8 mouse cellular contexts compared by ENCODE assay signal in the genomic region with DNA sequence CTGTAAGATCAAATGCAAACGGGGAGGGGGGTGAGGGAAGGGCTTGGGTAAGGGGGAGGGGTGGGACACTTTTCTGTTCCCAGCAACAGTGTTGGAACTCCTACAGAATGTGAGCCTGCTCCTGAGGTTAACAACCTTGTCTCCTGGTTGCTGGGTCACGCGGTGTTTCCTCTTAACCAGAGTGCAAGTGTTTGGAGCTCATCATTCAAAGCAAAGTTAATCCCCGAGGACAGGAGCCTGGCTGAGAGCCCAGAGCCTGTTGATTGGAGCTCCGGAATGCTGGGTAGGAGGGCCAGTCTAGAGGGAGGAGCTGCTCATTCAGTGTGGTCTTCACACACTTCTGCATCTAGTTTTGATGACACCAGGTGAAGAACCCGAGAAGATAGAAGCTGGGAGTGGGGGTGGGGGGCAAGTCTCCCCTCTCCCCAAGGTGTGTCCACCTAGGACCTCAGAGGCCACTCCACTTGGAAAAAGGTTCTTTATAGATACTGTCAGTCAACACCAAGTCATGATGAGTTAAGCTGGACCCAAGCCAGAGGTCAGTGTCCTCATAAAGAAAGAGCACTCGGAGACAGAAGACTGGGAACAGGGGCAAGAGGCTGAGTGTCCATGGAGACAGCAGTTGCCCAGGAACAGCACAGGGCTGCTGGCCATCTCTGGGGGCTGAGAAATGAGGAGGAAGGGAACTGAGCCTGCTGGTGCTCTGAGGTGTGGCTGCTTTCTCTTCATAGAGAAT.
A peak's percentile ranks its signal among the peaks of the same experiment; 100 is the strongest.
DNase-seq lines count a peak whose midpoint lies in the region; ATAC-seq lines count a peak whose summit lies in the region.

No protein-coding gene starts in this region.

- no peak overlapping the region for H3K27ac ChIP-seq in forebrain, embryonic 13.5 days
- H3K27ac ChIP-seq in stomach, embryonic 16.5 days (ENCODE audit: low read length): no peak overlapping the region

- H3K4me2 ChIP-seq in forebrain, embryonic 13.5 days: no peak overlapping the region
- H3K4me2 ChIP-seq in stomach, embryonic 16.5 days (ENCODE audit: low read depth, low read length): no peak overlapping the region

- H3K4me1 ChIP-seq in forebrain, embryonic 13.5 days: peaks cover 24% of the 10 kb centered on the region
- peaks cover 13% of the 10 kb centered on the region for H3K4me1 ChIP-seq in stomach, embryonic 16.5 days (ENCODE audit: control insufficient read depth, insufficient read depth, low read length)

- intact Hi-C loops in heart, postnatal 10 days (cut with DNase I): loop anchor here (1.0 to 5.0 kb wide), 2 partner anchors 19 to 38 kb away; no protein-coding TSS in a partner anchor

- no peak overlapping the region for H3K9ac ChIP-seq in forebrain, embryonic 13.5 days
- H3K9ac ChIP-seq in stomach, embryonic 16.5 days (ENCODE audit: low read length): no peak overlapping the region

- no peaks in the 10 kb centered on the region for H3K27me3 ChIP-seq in forebrain, embryonic 13.5 days
- no peaks in the 10 kb centered on the region for H3K27me3 ChIP-seq in stomach, embryonic 16.5 days (ENCODE audit: control insufficient read depth, insufficient read depth, low read length)

- DNase-seq in cerebellum, adult 9-11 months: peak; percentile 43
- DNase-seq in heart, postnatal 10 days: peak; percentile 96
- peak; percentile 95 for DNase-seq in kidney, postnatal 14 days
- DNase-seq in mesoderm, embryonic 11.5 days (ENCODE audit: low read depth, low spot score): peak; percentile 85
- DNase-seq in layer of hippocampus, adult 9-11 months: no peak

- no peak for ATAC-seq in cerebellum, adult (ENCODE audit: insufficient number of reproducible peaks, low FRiP score, low TSS enrichment)
- ATAC-seq in forebrain, embryonic 13.5 days: peak; percentile 67; the same call in 1 of the 2 replicates
- ATAC-seq in stomach, embryonic 16.5 days (ENCODE audit: insufficient read depth, low FRiP score): peak; percentile 91

- H3K4me3 ChIP-seq in forebrain, embryonic 13.5 days: no peak overlapping the region
- H3K4me3 ChIP-seq in stomach, embryonic 16.5 days (replicated peaks; ENCODE audit: low read length): no peak overlapping the region

- 20% methylated on average over 7 of the region's 7 CpGs for WGBS in forebrain, embryonic 13.5 days
- 10% methylated on average over 7 of the region's 7 CpGs for WGBS in stomach, embryonic 16.5 days

- no peaks in the 10 kb centered on the region for H3K36me3 ChIP-seq in forebrain, embryonic 13.5 days (ENCODE audit: poor library complexity, severe bottlenecking)
- no peaks in the 10 kb centered on the region for H3K36me3 ChIP-seq in stomach, embryonic 16.5 days (ENCODE audit: control insufficient read depth, insufficient read depth, low read length)

- H3K9me3 ChIP-seq in forebrain, embryonic 13.5 days (replicated peaks): no peaks in the 10 kb centered on the region
- no peaks in the 10 kb centered on the region for H3K9me3 ChIP-seq in stomach, embryonic 16.5 days (replicated peaks; ENCODE audit: control insufficient read depth, low read length)
